Mouse (Mus musculus) hindbrain, embryonic 10.5 days (tissue): ENCODE data around the gene Abca6. TPM values are rescaled to one million over a fixed set of nuclear protein-coding genes. Genes with fewer than 3 reads are reported as not detected.

Source experiments
- DNase-seq: peaks from one replicate; pipeline ENCODE4 v3.0.0-alpha.2; 2017; ENCODE audit warnings: low spot score
- H3K27ac ChIP-seq: fragments of 300-500 bp; sonication (generic); 2 replicates; pipeline ENCODE4 v1.5.1; 2016; ENCODE audit warnings: mild to moderate bottlenecking, moderate library complexity
- H3K27me3 ChIP-seq: fragments of 300-500 bp; sonication (generic); 2 replicates; pipeline ENCODE4 v1.6.1; 2016; ENCODE audit warnings: mild to moderate bottlenecking; ENCODE audit not compliant: poor library complexity, insufficient read depth, severe bottlenecking
- H3K36me3 ChIP-seq: fragments of 300-500 bp; sonication (generic); 2 replicates; pipeline ENCODE4 v1.6.1; 2016; ENCODE audit warnings: mild to moderate bottlenecking, moderate library complexity
- H3K4me1 ChIP-seq: fragments of 300-500 bp; sonication (generic); replicated peaks from 2 replicates; pipeline ENCODE4 v1.6.1; 2016; ENCODE audit warnings: mild to moderate bottlenecking
- H3K4me3 ChIP-seq: fragments of 300-500 bp; sonication (generic); 2 replicates; pipeline ENCODE4 v1.5.1; 2016; ENCODE audit warnings: mild to moderate bottlenecking, moderate library complexity
- H3K9me3 ChIP-seq: fragments of 300-500 bp; sonication (generic); 2 replicates; pipeline ENCODE4 v1.6.1; 2016; ENCODE audit warnings: mild to moderate bottlenecking, moderate library complexity
- WGBS: fragments of 180-500 bp; shearing (Covaris S2); methylation state at CpG from one replicate; pipeline ENCODE4 v1.1.7; 2016; 5-methylcytosine and 5-hydroxymethylcytosine counted together
- polyA plus RNA-seq: library from polyadenylated mRNA; unstranded; fragments of >200 nt; fragmentation: Nextera tagmentation; extraction: Ambion mirVana; gene quantifications from 2 replicates; pipeline ENCODE4 v1.2.1, GENCODE M21; 2016

The Abca6 gene
- polyA plus RNA-seq, 1 experiment from 2014 or later: 0.50 TPM

- peak; percentile 31 for DNase-seq
- Histone ChIP-seq H3K4me3 (no peak within 1 kb of the TSS), H3K4me1 (0 out of 2 replicates have a peak, but pooled peaks cover 3% of the 10 kb centered on the region), H3K9me3 (no peaks in the 10 kb centered on the region), H3K36me3 (no peaks in the 10 kb centered on the region), H3K27me3 (no peaks in the 10 kb centered on the region), H3K27ac (peak within 1 kb of the TSS; percentile 29; the same call in 1 of the 2 replicates)
- WGBS: 47% methylated on average over 12 of the region's 12 CpGs
Observed at GRCm38 (mm10) chr11:110167459-110168251, 83.9 kb downstream of the Abca6 start, which contains the start of gene Abca9. TSS of gene Abca9 (minus strand) at chr11:110168196.

GRCm38 (mm10) chr11:110165822-110166221 is 85.8 kb downstream of the Abca6 start:
- Histone ChIP-seq H3K9me3 (no peaks in the 10 kb centered on the region), H3K27me3 (no peaks in the 10 kb centered on the region), H3K4me1 (0 out of 2 replicates have a peak, but pooled peaks cover 3% of the 10 kb centered on the region), H3K36me3 (no peaks in the 10 kb centered on the region), H3K27ac (no peak overlapping the region), H3K4me3 (no peak overlapping the region)
- 58% methylated on average over 3 of the region's 3 CpGs for WGBS
- no peak for DNase-seq

GRCm38 (mm10) chr11:110165409-110165808 is 86.2 kb downstream of the Abca6 start:
- no peaks in the 10 kb centered on the region for H3K36me3 ChIP-seq

GRCm38 (mm10) chr11:110157059-110157458 is 94.5 kb downstream of the Abca6 start:
- no peaks in the 10 kb centered on the region for H3K27me3 ChIP-seq
- 84% methylated on average over 6 of the region's 6 CpGs for WGBS

More at GRCm38 (mm10) chr11:110165409-110165808, 86.2 kb downstream of the Abca6 start:
- DNase-seq: no peak
- no peaks in the 10 kb centered on the region for H3K9me3 ChIP-seq
- H3K4me1 ChIP-seq: 0 out of 2 replicates have a peak, but pooled peaks cover 3% of the 10 kb centered on the region
- no peak overlapping the region for H3K27ac ChIP-seq
- no peak overlapping the region for H3K4me3 ChIP-seq
- no peaks in the 10 kb centered on the region for H3K27me3 ChIP-seq

GRCm38 (mm10) chr11:110155985-110156384 is 95.6 kb downstream of the Abca6 start:
- no peak for DNase-seq
- Histone ChIP-seq H3K9me3 (no peaks in the 10 kb centered on the region), H3K27ac (no peak overlapping the region), H3K27me3 (no peaks in the 10 kb centered on the region), H3K4me3 (no peak overlapping the region), H3K4me1 (no peaks in the 10 kb centered on the region), H3K36me3 (no peaks in the 10 kb centered on the region)
- 95% methylated on average over 11 of the region's 11 CpGs for WGBS

More at GRCm38 (mm10) chr11:110157059-110157458, 94.5 kb downstream of the Abca6 start:
- Histone ChIP-seq H3K36me3 (no peaks in the 10 kb centered on the region), H3K9me3 (no peaks in the 10 kb centered on the region), H3K4me1 (no peaks in the 10 kb centered on the region), H3K27ac (no peak overlapping the region), H3K4me3 (no peak overlapping the region)
- DNase-seq: no peak

GRCm38 (mm10) chr11:110147640-110148039 is 103.9 kb downstream of the Abca6 start:
- no peak for DNase-seq
- no peaks in the 10 kb centered on the region for H3K27me3 ChIP-seq
- H3K4me1 ChIP-seq: no peaks in the 10 kb centered on the region
- H3K36me3 ChIP-seq: no peaks in the 10 kb centered on the region
- 89% methylated on average over 5 of the region's 5 CpGs for WGBS
- no peaks in the 10 kb centered on the region for H3K9me3 ChIP-seq
- H3K27ac ChIP-seq: no peak overlapping the region
- H3K4me3 ChIP-seq: no peak overlapping the region

- Histone ChIP-seq H3K27me3 (no peaks in the 10 kb centered on the region), H3K4me1 (no peaks in the 10 kb centered on the region), H3K4me3 (no peak overlapping the region), H3K36me3 (no peaks in the 10 kb centered on the region), H3K27ac (no peak overlapping the region), H3K9me3 (no peaks in the 10 kb centered on the region)
- no peak for DNase-seq
- WGBS: 94% methylated on average over 11 of the region's 11 CpGs
Observed at GRCm38 (mm10) chr11:110145421-110145820, 106.2 kb downstream of the Abca6 start.

GRCm38 (mm10) chr11:110130760-110131159 is 120.8 kb downstream of the Abca6 start:
- Histone ChIP-seq H3K36me3 (no peaks in the 10 kb centered on the region), H3K27ac (no peak overlapping the region), H3K4me1 (no peaks in the 10 kb centered on the region), H3K9me3 (no peaks in the 10 kb centered on the region), H3K27me3 (no peaks in the 10 kb centered on the region), H3K4me3 (no peak overlapping the region)
- 90% methylated on average over 5 of the region's 5 CpGs for WGBS
- no peak for DNase-seq

Other genes starting within 250 kb of the Abca6 start
- gene Abca8a, start 155.8 kb downstream of the Abca6 start, polyA plus RNA-seq: not detected in 2 replicates
- gene Abca9, start 83.6 kb downstream of the Abca6 start, polyA plus RNA-seq: 3.3 and 4.7 TPM in 2 replicates
- 2.5 and 2.6 TPM in 2 replicates for gene Abca5, start 85.9 kb upstream of the Abca6 start, polyA plus RNA-seq
- gene Map2k6, start 147.3 kb upstream of the Abca6 start, polyA plus RNA-seq: 30.5 and 31.8 TPM in 2 replicates